Mouse (Mus musculus): ENCODE measurements at regions not wholly inside any gene's neighbourhood (a gene's known extent, or its start where the extent isn't known, plus 50 kb on each side); places are given as distances from the start of the nearest gene placed in this dataset.

DNA sequence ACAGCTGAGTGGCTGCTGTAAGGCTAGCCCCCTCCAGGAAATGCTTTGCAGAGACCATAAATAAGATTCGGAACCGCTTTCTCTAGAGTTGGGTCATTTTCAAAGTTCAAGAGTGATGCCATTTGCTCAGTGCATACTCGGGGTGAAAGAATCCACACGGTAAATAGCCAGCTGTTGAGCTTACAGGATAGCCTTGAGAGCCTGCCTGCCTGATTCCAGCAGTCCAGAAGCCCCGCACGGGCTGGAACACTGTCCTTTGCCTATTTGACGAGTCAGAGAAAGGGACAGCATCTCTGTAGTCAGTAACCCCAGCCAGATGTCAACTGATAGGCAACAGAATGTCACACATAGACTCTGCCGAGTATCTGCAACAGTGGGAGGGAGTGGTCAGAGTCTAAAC, 140.7 kb downstream of the Zfp365 start:
- no peaks in the 10 kb centered on the region for H3K9me3 ChIP-seq (replicated peaks)
- DNase-seq (ENCODE audit: low spot score), result no peak
- H3K27me3 ChIP-seq (ENCODE audit: low read depth, poor library complexity, severe bottlenecking), result no peaks in the 10 kb centered on the region
- 85% methylated on average over 8 of the region's 8 CpGs for WGBS
- H3K36me3 ChIP-seq, result no peaks in the 10 kb centered on the region
- no peak overlapping the region for H3K4me3 ChIP-seq
- no peaks in the 10 kb centered on the region for H3K4me1 ChIP-seq
- H3K27ac ChIP-seq, result no peak overlapping the region

DNA sequence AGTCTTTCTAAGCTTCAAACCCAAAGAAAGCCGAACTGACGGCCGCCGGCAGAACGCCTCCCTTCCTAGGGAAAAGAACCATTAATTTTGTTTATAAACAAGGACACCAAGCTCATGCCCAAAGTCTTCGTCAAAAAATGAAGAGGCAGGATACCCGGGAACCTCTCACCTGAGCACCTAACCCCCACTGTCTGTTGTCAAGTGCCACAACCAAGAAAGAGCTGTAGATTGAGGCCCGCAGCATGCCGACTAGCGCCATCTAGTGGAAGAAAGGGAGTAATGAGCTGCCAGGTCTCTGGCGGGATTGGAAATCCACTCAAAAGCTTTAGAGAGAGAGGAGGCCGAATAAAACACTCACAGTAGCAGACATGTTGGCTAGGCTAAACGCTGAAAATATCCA, 146.4 kb downstream of the Zfp365 start:
- Histone ChIP-seq H3K27ac (no peak overlapping the region), H3K4me3 (no peak overlapping the region), H3K4me1 (no peaks in the 10 kb centered on the region), H3K9me3 (replicated peaks) (no peaks in the 10 kb centered on the region), H3K36me3 (no peaks in the 10 kb centered on the region), H3K27me3 (ENCODE audit: low read depth, poor library complexity, severe bottlenecking) (no peaks in the 10 kb centered on the region)
- 43% methylated on average over 13 of the region's 13 CpGs for WGBS
- DNase-seq (ENCODE audit: low spot score), result peak; percentile 65

DNA sequence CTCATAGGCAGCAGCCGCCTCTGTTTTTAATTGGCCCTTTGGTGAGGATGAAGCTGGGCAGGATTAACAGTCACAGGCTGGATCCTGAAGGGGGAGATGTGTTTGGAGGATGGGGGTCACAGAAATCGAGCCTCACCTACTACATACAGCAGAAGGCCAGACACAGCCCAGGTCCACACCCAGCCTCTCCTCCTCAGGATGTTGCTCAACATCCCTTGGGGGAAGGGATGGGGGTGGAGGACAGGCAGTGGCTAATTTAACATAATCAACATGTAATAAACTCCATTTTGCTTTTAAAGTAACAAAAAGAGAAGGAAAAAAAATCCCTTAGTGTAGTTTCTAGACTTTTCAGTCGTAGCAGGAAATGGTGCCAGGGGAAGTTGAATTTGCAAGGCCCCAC, 152.0 kb downstream of the Zfp365 start:
- H3K4me1 ChIP-seq, result peaks cover 17% of the 10 kb centered on the region
- H3K27ac ChIP-seq, result no peak overlapping the region
- H3K9me3 ChIP-seq (replicated peaks), result no peaks in the 10 kb centered on the region
- WGBS, result 62% methylated on average over 3 of the region's 3 CpGs
- H3K4me3 ChIP-seq, result no peak overlapping the region
- H3K36me3 ChIP-seq, result no peaks in the 10 kb centered on the region
- no peaks in the 10 kb centered on the region for H3K27me3 ChIP-seq (ENCODE audit: low read depth, poor library complexity, severe bottlenecking)
- no peak for DNase-seq (ENCODE audit: low spot score)

DNA sequence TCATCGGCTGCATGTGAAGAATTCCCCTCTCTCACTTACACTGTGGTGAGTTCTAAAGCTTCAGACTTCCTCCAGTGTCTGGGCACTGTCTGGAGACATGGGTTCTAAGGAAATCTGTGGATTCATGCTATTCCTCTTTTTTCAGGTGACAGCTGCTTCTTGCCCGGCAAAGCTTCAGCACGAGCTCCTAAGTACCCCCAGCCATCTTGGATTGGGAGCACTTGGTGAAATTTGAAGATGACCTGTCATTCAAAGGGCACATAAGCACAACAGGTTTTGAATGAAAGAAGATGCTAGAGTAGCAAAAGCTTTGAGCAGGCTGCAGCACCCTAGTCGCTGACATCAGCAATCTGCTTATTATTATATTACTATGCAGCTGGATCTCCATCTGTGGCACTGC, 164.3 kb downstream of the Zfp365 start:
- Histone ChIP-seq H3K9me3 (replicated peaks) (no peaks in the 10 kb centered on the region), H3K27ac (no peak overlapping the region), H3K4me1 (peaks cover 12% of the 10 kb centered on the region; the same call in 1 of the 2 replicates), H3K27me3 (ENCODE audit: low read depth, poor library complexity, severe bottlenecking) (no peaks in the 10 kb centered on the region), H3K4me3 (no peak overlapping the region), H3K36me3 (no peaks in the 10 kb centered on the region)
- 87% methylated on average over 4 of the region's 4 CpGs for WGBS
- no peak for DNase-seq (ENCODE audit: low spot score)

DNA sequence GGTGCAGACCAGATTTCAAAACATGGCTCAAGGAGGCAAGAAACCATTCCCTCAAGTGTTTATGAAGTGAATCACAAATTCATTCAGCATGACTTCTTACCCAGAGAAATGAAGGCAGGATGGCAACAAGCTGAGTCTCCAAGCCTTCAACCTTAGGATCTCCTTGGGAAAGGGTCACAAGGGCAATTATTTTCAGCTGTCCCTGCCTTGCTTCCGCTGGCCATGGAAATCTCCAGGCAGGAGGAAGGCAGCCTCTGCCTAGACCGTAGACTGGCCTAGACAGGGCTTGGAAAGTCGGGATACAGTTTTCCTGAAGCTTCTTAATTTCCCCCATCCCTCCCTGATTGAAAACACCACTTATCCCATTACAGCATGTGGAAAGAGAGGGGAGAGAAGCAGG, 165.0 kb downstream of the Zfp365 start:
- DNase-seq (ENCODE audit: low spot score), result no peak
- H3K27me3 ChIP-seq (ENCODE audit: low read depth, poor library complexity, severe bottlenecking), result no peaks in the 10 kb centered on the region
- H3K4me3 ChIP-seq, result no peak overlapping the region
- peaks cover 16% of the 10 kb centered on the region for H3K4me1 ChIP-seq
- WGBS, result 29% methylated on average over 3 of the region's 3 CpGs
- H3K36me3 ChIP-seq, result no peaks in the 10 kb centered on the region
- H3K9me3 ChIP-seq (replicated peaks), result no peaks in the 10 kb centered on the region
- H3K27ac ChIP-seq, result no peak overlapping the region

DNA sequence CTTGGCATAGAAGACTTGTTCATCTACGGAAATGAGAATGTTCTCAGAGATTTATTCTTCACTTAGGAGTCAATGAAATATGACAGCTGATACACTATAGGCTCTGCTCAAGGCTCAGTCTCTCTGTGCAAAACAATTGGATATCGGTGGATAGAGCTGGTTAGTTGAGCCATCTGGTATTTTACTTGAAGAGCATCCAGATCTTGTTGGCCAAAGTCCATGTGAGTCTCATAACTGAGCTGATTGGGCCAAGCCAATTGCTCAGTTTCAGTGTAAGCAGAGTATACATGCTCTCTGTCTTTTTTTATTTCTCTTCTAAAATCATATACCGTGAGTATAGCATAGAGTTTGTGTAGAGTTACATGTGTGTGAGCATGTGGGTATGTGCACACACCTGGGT, 166.3 kb downstream of the Zfp365 start:
- Histone ChIP-seq H3K4me1 (peaks cover 21% of the 10 kb centered on the region), H3K36me3 (no peaks in the 10 kb centered on the region), H3K27ac (no peak overlapping the region), H3K27me3 (ENCODE audit: low read depth, poor library complexity, severe bottlenecking) (no peaks in the 10 kb centered on the region), H3K4me3 (no peak overlapping the region), H3K9me3 (replicated peaks) (no peaks in the 10 kb centered on the region)
- WGBS, result 92% methylated on average over 3 of the region's 3 CpGs
- DNase-seq (ENCODE audit: low spot score), result no peak

DNA sequence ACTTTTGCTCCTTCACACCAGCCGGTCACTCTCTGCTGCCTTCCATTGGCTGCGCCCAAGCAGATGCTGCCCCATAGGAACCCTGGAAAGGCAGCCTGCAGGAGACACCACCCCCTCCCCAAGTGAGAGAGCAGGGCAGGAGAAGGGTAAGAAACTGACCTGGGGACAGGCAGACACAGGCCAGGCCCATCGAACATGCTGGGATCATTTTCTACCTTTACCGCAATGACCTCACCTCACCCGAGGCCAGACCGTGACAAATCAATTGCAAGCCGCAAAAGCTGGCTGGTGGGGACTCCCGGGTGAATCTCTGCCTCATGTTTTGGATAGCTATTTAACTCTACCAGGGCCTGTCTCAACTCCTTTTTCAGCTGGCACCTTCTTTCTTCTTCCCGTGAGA, 168.9 kb downstream of the Zfp365 start:
- WGBS, result 77% methylated on average over 9 of the region's 9 CpGs
- no peaks in the 10 kb centered on the region for H3K27me3 ChIP-seq (ENCODE audit: low read depth, poor library complexity, severe bottlenecking)
- no peak for DNase-seq (ENCODE audit: low spot score)
- 0 out of 2 replicates have a peak overlapping the region, but pooled peaks have one; percentile 6 for H3K27ac ChIP-seq
- no peaks in the 10 kb centered on the region for H3K36me3 ChIP-seq
- peaks cover 21% of the 10 kb centered on the region for H3K4me1 ChIP-seq
- H3K9me3 ChIP-seq (replicated peaks), result no peaks in the 10 kb centered on the region
- H3K4me3 ChIP-seq, result no peak overlapping the region

DNA sequence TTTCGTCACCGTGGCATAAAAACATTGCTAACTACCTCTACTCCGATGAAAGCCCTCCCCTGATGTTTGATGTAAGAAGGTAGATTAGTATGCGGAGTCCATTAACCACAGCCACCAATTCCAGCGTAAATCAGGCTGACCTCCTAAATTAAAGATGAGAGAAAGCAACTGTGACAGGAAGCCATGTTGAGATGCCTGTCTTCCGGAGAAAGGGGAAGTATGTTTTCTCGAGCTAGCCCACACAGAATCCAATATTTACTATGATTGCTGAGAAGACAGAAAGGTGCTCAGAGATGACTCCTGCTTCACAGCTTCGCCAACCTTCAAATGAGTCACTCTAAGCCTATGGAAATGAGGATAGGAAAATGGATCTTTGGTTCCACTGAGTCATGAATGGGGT, 169.6 kb downstream of the Zfp365 start:
- H3K36me3 ChIP-seq, result no peaks in the 10 kb centered on the region
- H3K9me3 ChIP-seq (replicated peaks), result no peaks in the 10 kb centered on the region
- H3K27ac ChIP-seq, result no peak overlapping the region; the same call in 1 of the 2 replicates
- peaks cover 17% of the 10 kb centered on the region for H3K4me1 ChIP-seq
- 72% methylated on average over 8 of the region's 8 CpGs for WGBS
- no peaks in the 10 kb centered on the region for H3K27me3 ChIP-seq (ENCODE audit: low read depth, poor library complexity, severe bottlenecking)
- no peak for DNase-seq (ENCODE audit: low spot score)
- H3K4me3 ChIP-seq, result no peak overlapping the region

DNA sequence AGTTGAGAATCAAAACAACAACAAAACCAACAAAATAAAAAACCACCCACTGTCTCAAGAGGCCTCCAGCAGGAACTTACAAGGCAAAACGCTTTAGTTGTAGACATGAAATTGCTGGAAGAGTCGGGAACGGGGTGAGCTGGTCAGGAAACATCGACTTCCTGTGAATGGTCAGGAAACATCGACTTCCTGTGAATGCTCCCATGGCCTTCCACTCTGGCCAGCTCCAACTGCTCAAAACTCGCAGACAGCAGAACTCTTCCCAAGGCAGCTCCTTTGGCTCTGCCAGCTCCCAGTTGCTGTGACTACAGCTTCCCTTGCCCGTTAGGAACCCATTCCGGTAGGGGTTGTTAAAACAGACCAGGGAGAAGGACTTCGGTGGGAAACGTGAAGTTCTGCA, 170.2 kb downstream of the Zfp365 start:
- Histone ChIP-seq H3K9me3 (replicated peaks) (no peaks in the 10 kb centered on the region), H3K27ac (no peak overlapping the region; the same call in 1 of the 2 replicates), H3K4me3 (no peak overlapping the region), H3K27me3 (ENCODE audit: low read depth, poor library complexity, severe bottlenecking) (no peaks in the 10 kb centered on the region), H3K36me3 (no peaks in the 10 kb centered on the region), H3K4me1 (peaks cover 12% of the 10 kb centered on the region)
- no peak for DNase-seq (ENCODE audit: low spot score)
- 73% methylated on average over 10 of the region's 10 CpGs for WGBS

DNA sequence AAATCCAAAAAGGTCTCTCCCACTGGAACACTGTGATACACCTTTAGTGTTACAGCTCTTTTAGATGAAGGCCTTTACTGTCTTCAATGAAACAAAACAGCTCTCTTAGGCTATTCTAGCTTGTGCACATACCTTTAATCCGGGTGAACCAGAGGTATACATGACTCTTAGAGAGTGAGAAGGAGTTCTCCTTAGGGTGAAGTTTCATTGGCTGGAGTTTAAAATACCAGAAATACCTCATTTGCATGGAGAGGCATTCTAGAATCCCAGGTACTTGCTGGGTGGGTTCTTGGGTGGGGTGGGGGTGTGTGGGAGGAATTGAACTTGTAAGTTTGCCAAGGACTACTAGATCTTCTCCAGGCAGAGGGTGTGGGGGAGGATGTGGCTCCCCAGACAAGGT, 173.3 kb downstream of the Zfp365 start:
- H3K27me3 ChIP-seq (ENCODE audit: low read depth, poor library complexity, severe bottlenecking), result no peaks in the 10 kb centered on the region
- WGBS, result 52% methylated on average over 1 of the region's 1 CpGs
- H3K4me3 ChIP-seq, result no peak overlapping the region
- no peak for DNase-seq (ENCODE audit: low spot score)
- H3K9me3 ChIP-seq (replicated peaks), result no peaks in the 10 kb centered on the region
- no peak overlapping the region for H3K27ac ChIP-seq
- H3K36me3 ChIP-seq, result no peaks in the 10 kb centered on the region
- peaks cover 9% of the 10 kb centered on the region for H3K4me1 ChIP-seq

DNA sequence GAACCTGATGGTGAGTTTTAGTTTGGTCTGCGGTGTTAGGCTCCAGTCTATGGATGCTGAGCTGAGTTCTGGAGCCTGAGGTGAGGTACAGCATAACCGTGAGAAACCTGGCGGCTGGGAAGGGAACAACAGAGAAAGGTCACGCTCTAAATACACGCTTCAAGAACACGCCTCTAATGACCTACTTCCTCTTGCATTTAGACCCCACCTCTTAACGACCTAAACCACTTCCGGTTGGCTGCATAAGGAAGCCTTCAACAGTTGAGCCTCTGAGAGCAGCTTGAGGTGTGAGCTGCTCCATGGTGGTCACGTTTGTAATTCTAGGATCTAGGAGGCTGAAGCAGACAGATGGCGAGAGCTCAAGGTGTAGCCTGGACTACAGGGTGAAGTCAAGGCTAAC, 175.8 kb downstream of the Zfp365 start:
- 0 out of 2 replicates have a peak, but pooled peaks cover under 1% of the 10 kb centered on the region for H3K4me1 ChIP-seq
- whole genome bisulfite sequencing, result 83% methylated on average over 10 of the region's 10 CpGs

DNA sequence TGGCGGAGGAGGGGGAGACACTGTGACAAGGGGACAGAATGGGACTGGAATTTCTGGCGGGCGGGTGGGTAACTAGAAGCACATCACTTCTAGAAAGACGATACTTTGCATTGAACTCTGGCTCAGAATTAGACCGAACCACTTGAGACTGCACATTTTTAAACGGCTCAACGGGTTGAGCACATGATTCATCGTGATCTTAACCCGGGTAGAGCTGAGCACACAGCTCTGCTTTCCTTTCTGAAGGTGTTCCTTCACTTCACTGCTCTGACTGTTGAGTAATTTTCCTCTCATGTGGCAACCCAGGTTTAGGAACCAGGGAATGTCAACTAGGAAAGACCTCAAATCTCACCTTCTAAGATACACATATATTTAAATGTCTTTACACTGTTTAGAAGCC, 180.9 kb downstream of the Zfp365 start:
- Histone ChIP-seq H3K27ac (no peak overlapping the region), H3K36me3 (no peaks in the 10 kb centered on the region), H3K27me3 (ENCODE audit: low read depth, poor library complexity, severe bottlenecking) (no peaks in the 10 kb centered on the region), H3K4me3 (no peak overlapping the region), H3K9me3 (replicated peaks) (no peaks in the 10 kb centered on the region), H3K4me1 (no peaks in the 10 kb centered on the region)
- 86% methylated on average over 9 of the region's 9 CpGs for WGBS
- DNase-seq (ENCODE audit: low spot score), result no peak

More for the DNA sequence above, 175.8 kb downstream of the Zfp365 start:
- no peak overlapping the region for H3K4me3 ChIP-seq
- H3K36me3 ChIP-seq, result no peaks in the 10 kb centered on the region
- no peaks in the 10 kb centered on the region for H3K27me3 ChIP-seq (ENCODE audit: low read depth, poor library complexity, severe bottlenecking)
- H3K27ac ChIP-seq, result no peak overlapping the region
- DNase-seq (ENCODE audit: low spot score), result no peak
- no peaks in the 10 kb centered on the region for H3K9me3 ChIP-seq (replicated peaks)

DNA sequence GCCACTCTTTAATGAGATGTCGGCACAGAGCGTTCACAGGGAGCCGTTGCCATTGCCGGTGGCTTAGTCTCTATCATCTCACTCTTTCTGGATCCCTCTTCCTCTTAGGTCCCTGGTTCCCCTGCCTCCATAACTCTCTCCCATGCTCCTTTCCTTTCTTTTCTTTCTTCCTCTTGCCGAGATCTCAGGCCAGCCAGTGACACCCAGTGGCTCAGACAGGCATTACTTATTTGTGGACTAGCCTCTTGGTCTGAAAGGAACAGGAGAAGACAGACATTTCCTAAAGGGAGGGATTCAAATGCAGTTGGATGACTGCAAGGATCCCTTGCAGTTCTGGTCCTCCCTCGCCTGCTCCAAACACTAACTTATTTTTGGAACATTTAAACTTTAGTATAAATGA, 180.5 kb upstream of the Ado start:
- Histone ChIP-seq H3K9me3 (replicated peaks) (no peaks in the 10 kb centered on the region), H3K4me1 (no peaks in the 10 kb centered on the region)
- WGBS, result 56% methylated on average over 6 of the region's 6 CpGs

DNA sequence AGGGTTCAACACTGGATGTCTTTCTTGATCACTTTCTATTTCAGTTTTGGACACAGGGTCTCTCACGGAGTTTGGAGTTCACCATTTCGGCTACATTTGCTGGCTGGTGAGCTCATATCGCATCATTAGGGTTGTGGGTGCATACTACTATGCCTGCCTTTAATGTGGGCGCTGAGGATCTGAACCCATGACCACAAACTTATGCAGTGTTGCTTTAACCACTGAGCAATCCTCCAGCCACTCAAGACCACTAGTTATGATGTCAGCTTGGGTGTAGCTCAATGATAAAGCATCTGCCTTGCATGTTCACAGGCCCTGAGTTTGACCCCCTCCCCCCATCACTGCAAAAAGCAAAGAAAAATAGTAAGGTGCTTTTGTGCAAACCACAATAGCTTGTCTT, 178.8 kb upstream of the Ado start:
- no peaks in the 10 kb centered on the region for H3K36me3 ChIP-seq
- H3K9me3 ChIP-seq (replicated peaks), result no peaks in the 10 kb centered on the region
- H3K4me3 ChIP-seq, result no peak overlapping the region
- H3K27ac ChIP-seq, result no peak overlapping the region
- WGBS, result 84% methylated on average over 4 of the region's 4 CpGs
- DNase-seq (ENCODE audit: low spot score), result no peak
- no peaks in the 10 kb centered on the region for H3K4me1 ChIP-seq
- H3K27me3 ChIP-seq (ENCODE audit: low read depth, poor library complexity, severe bottlenecking), result no peaks in the 10 kb centered on the region

More for the DNA sequence above, 180.5 kb upstream of the Ado start:
- no peak for DNase-seq (ENCODE audit: low spot score)
- Histone ChIP-seq H3K27ac (no peak overlapping the region), H3K36me3 (no peaks in the 10 kb centered on the region), H3K4me3 (no peak overlapping the region), H3K27me3 (ENCODE audit: low read depth, poor library complexity, severe bottlenecking) (no peaks in the 10 kb centered on the region)

All from limb, embryonic 10.5 days (tissue).